Mouse (Mus musculus): Measurements from ENCODE around the gene Tmem178. TPM values are rescaled to one million over a fixed set of nuclear protein-coding genes. Genes with fewer than 3 reads are reported as not detected.

Tmem178 gene
- polyA plus RNA-seq, 1 experiment from 2014 or later: 23.1 TPM

DNA sequence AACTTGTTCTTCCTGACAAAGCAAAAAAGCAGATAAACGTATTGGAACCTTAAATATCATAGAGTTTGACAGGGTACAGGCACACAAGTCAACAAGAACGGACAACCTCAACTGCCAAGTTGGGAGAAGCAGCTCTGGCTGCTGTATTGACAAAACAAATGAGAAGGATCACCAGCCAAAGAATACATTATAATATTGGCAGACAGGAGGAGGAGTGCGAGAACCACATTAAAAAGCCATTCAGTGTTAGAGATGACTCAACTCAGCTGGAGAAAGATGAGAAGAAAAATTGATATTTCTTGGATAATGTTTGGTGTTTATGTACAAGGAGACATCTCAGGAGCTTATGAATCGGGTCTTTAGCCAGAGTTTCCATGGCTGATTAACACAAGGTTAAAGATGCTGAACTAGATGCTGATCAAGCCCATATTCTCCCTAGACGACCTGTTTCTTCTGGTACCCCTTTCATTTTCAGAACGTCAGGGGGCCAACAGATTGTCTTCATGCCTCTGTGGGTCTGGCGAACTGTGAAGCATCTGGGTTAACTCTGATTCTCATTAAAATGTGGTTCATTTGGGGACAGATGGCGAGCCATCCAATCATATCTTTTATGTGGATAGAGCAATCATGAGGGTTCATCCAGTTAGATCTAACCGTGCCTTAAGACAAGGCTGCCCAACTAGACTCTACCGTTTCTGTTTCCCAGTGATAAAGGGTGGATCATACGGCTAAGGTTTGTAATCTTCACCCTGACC is 41.1 kb upstream of the Tmem178 start:
- H3K4me3 ChIP-seq (ENCODE audit: low read depth, low read length): no peak overlapping the region
- no peak overlapping the region for H3K4me2 ChIP-seq (replicated peaks; ENCODE audit: low read depth, low read length)
- H3K9ac ChIP-seq (replicated peaks; ENCODE audit: low read depth): no peak overlapping the region
- peaks cover 3% of the 10 kb centered on the region for H3K4me1 ChIP-seq (ENCODE audit: insufficient read depth, low read depth, low read length)
- DNase-seq (ENCODE audit: low spot score): peak; percentile 60
- ATAC-seq: peak; percentile 54
- WGBS: 68% methylated on average over 11 of the region's 11 CpGs
- no peaks in the 10 kb centered on the region for H3K36me3 ChIP-seq (ENCODE audit: insufficient read depth, low read length)
- no peaks in the 10 kb centered on the region for H3K27me3 ChIP-seq (replicated peaks; ENCODE audit: insufficient read depth, low read length)
- H3K27ac ChIP-seq (ENCODE audit: low read length): no peak overlapping the region
- peak; percentile 30; the same call in 1 of the 2 replicates for TF ChIP-seq EP300 (IDR thresholded peaks at IDR 0.05)
- no peak for TF ChIP-seq CTCF (IDR thresholded peaks at IDR 0.05)
- no peaks in the 10 kb centered on the region for H3K9me3 ChIP-seq (ENCODE audit: low read length)

DNA sequence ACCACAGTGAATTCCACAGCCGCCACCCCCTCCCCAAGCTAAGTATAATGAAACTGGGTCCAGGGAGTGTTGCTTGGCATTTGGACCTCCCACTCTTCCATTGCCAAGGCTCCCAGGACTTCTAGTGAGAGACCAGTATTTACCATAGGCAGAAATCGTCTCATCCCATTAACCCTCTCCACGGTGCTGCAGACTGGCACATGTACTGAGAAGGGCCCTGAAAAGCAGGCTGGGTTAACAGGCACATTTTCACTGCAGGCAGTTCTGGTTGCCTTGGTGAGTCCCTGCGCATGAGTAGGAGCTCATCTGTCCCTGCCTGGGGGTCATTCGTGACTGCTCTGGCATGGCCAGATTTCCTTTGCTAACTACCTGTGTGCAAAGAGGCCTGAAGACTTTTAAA is 40.4 kb upstream of the Tmem178 start:
- DNase-seq (ENCODE audit: low spot score) (no peak), ATAC-seq (no peak)
- H3K9me3 ChIP-seq (ENCODE audit: low read length): no peaks in the 10 kb centered on the region
- H3K36me3 ChIP-seq (ENCODE audit: insufficient read depth, low read length): no peaks in the 10 kb centered on the region
- no peaks in the 10 kb centered on the region for H3K27me3 ChIP-seq (replicated peaks; ENCODE audit: insufficient read depth, low read length)
- H3K27ac ChIP-seq (ENCODE audit: low read length): no peak overlapping the region
- H3K9ac ChIP-seq (replicated peaks; ENCODE audit: low read depth): no peak overlapping the region
- TF ChIP-seq EP300 (IDR thresholded peaks at IDR 0.05) (no peak), CTCF (IDR thresholded peaks at IDR 0.05) (no peak)
- no peak overlapping the region for H3K4me3 ChIP-seq (ENCODE audit: low read depth, low read length)
- WGBS: 67% methylated on average over 5 of the region's 5 CpGs
- no peak overlapping the region for H3K4me2 ChIP-seq (replicated peaks; ENCODE audit: low read depth, low read length)
- H3K4me1 ChIP-seq (ENCODE audit: insufficient read depth, low read depth, low read length): peaks cover 3% of the 10 kb centered on the region

DNA sequence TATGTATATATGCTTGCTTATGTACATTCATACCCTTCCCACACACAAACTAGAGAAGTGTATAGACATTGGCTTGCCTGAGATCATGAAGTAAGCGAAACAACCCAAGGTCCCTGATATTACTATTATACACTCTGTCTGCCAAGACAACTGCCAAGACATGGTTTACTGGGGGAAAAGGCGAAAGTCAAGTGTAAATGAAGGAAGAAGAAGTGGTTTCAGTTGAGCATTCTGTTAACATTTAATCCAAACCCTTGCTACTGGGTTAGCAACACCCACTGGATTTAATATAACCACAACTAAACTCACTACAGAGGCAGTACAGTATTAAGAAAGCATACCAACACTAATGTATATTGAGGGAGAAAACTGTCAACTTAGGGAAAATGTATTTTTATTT is 28.8 kb upstream of the Tmem178 start:
- Histone ChIP-seq H3K9ac (replicated peaks; ENCODE audit: low read depth) (no peak overlapping the region), H3K4me3 (ENCODE audit: low read depth, low read length) (no peak overlapping the region), H3K4me2 (replicated peaks; ENCODE audit: low read depth, low read length) (no peak overlapping the region), H3K27ac (ENCODE audit: low read length) (no peak overlapping the region), H3K27me3 (replicated peaks; ENCODE audit: insufficient read depth, low read length) (no peaks in the 10 kb centered on the region), H3K36me3 (ENCODE audit: insufficient read depth, low read length) (no peaks in the 10 kb centered on the region), H3K9me3 (ENCODE audit: low read length) (no peaks in the 10 kb centered on the region), H3K4me1 (ENCODE audit: insufficient read depth, low read depth, low read length) (no peaks in the 10 kb centered on the region)
- no peak for TF ChIP-seq EP300 (IDR thresholded peaks at IDR 0.05)
- no peak for TF ChIP-seq CTCF (IDR thresholded peaks at IDR 0.05)
- WGBS: 93% methylated on average over 2 of the region's 2 CpGs
- DNase-seq (ENCODE audit: low spot score) (no peak), ATAC-seq (no peak)

DNA sequence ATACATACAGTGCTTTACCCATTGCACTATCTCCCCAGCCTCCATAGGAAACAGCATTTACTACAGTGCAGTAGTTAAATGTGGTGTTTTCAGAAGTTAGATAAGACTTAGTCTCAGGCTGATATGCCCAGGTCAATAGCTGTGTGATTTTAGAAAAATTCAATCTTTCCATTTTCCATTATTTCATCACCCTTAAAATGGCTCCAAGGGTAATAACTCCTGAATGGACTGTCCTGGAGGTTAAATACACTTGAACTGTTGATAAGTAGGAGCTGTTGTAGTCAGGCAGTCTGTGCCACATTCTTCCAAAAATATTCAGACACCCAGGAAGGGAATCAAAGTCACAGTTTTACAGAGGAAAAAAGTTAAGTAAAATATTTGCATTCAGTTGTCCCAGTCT is 25.2 kb upstream of the Tmem178 start:
- TF ChIP-seq EP300 (IDR thresholded peaks at IDR 0.05): no peak
- TF ChIP-seq CTCF (IDR thresholded peaks at IDR 0.05): no peak
- Histone ChIP-seq H3K9me3 (ENCODE audit: low read length) (no peaks in the 10 kb centered on the region), H3K27me3 (replicated peaks; ENCODE audit: insufficient read depth, low read length) (no peaks in the 10 kb centered on the region), H3K27ac (ENCODE audit: low read length) (no peak overlapping the region), H3K4me1 (ENCODE audit: insufficient read depth, low read depth, low read length) (no peaks in the 10 kb centered on the region), H3K4me2 (replicated peaks; ENCODE audit: low read depth, low read length) (no peak overlapping the region), H3K36me3 (ENCODE audit: insufficient read depth, low read length) (no peaks in the 10 kb centered on the region), H3K4me3 (ENCODE audit: low read depth, low read length) (no peak overlapping the region), H3K9ac (replicated peaks; ENCODE audit: low read depth) (no peak overlapping the region)
- no peak for DNase-seq (ENCODE audit: low spot score)
- ATAC-seq: no peak

DNA sequence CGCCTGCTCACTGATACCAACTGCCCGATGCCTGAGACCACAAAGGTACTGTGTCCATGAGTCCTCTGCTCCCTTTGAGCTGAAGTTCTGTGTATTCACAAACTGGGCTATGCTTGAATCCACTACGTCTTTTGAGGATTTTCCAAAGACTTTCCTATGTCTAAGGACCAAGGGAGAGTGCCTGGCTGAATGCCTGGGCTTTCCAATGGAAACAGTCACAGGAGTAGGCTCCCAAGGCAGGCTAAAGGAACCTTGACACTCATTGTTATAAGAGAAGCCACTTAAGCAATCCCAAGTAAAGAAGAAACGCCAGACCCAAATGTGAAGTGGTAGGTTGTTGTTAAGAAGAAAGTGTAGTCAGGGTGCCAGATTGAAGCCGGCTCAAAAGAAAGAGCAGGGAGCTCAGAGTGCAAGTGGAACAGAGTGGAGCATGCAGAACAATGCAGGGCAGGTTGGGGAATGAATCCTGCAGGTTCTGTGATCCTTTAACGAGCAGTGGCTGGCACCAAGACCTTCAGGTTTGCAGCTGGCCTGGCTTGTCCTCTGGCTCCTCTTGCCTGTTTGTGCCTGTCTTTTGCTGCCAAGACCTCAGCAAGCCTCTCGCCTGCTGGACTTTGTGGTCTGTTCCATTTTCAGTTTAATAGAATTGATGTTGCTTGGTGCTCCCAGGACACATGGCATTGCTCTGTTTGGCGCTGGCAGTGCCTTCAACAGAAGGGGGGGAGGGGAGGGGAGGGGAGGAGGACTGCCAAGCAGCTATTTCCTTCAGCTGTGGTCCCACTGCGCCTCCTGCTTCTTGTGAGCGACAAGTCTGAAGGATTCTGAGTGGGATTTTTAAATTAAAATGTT is 22.9 kb upstream of the Tmem178 start:
- Histone ChIP-seq H3K27me3 (replicated peaks; ENCODE audit: insufficient read depth, low read length) (no peaks in the 10 kb centered on the region), H3K4me2 (replicated peaks; ENCODE audit: low read depth, low read length) (no peak overlapping the region), H3K36me3 (ENCODE audit: insufficient read depth, low read length) (no peaks in the 10 kb centered on the region), H3K27ac (ENCODE audit: low read length) (no peak overlapping the region), H3K4me3 (ENCODE audit: low read depth, low read length) (no peak overlapping the region), H3K4me1 (ENCODE audit: insufficient read depth, low read depth, low read length) (no peaks in the 10 kb centered on the region), H3K9ac (replicated peaks; ENCODE audit: low read depth) (no peak overlapping the region), H3K9me3 (ENCODE audit: low read length) (no peaks in the 10 kb centered on the region)
- DNase-seq (ENCODE audit: low spot score): no peak
- WGBS: 63% methylated on average over 10 of the region's 10 CpGs
- TF ChIP-seq CTCF (IDR thresholded peaks at IDR 0.05) (no peak), EP300 (IDR thresholded peaks at IDR 0.05) (no peak)
- ATAC-seq: no peak

DNA sequence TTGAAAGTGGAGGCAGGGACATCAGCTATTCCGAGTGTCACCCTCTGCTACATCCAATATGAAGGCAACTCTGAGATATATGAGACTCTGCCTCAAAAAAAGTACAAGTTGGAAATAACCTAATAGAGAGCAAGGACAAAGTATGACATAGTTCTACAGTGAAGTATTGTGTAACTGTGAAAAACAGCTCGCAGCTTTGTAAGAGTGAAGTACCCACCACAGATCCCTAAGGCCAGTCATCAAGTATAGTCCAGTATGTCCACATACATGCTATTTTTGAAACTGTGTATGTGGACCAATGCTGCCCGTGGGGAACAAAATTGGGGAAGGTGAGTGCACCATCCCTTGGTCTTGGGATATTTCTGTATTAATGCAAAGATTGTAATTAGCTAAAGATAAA is 18.9 kb upstream of the Tmem178 start:
- WGBS: 67% methylated on average over 3 of the region's 3 CpGs

More for the DNA sequence above, 18.9 kb upstream of the Tmem178 start:
- no peak overlapping the region for H3K27ac ChIP-seq (ENCODE audit: low read length)
- TF ChIP-seq CTCF (IDR thresholded peaks at IDR 0.05) (no peak), EP300 (IDR thresholded peaks at IDR 0.05) (no peak)
- DNase-seq (ENCODE audit: low spot score) (peak; percentile 62), ATAC-seq (peak; percentile 60)
- H3K27me3 ChIP-seq (replicated peaks; ENCODE audit: insufficient read depth, low read length): no peaks in the 10 kb centered on the region
- 0 out of 2 replicates have a peak, but pooled peaks cover 5% of the 10 kb centered on the region for H3K4me1 ChIP-seq (ENCODE audit: insufficient read depth, low read depth, low read length)
- H3K4me3 ChIP-seq (ENCODE audit: low read depth, low read length): no peak overlapping the region
- no peaks in the 10 kb centered on the region for H3K36me3 ChIP-seq (ENCODE audit: insufficient read depth, low read length)
- no peak overlapping the region for H3K9ac ChIP-seq (replicated peaks; ENCODE audit: low read depth)
- no peak overlapping the region for H3K4me2 ChIP-seq (replicated peaks; ENCODE audit: low read depth, low read length)
- no peaks in the 10 kb centered on the region for H3K9me3 ChIP-seq (ENCODE audit: low read length)
